ENCODE assay signal across 8 mouse cellular contexts in the genomic region with DNA sequence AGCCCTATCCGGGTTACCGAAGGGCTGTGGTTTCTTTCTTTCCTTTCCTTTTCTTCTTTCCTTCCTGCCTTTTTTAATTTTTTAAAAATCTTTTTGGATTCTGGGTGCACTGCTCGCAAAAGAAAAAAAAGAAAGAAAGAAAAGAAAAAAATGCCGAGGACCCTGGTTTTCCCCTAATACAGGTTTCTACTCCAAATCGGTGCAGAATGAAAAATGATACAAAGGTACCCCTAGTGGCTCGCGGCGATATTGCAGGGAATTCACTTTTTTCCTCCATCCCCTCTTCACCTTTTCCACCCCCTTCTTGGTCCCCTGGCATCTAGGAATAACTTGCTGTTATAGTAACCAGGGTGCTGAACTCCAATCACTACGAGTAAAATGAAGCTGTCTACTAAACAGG.
DNase-seq lines count a peak whose midpoint lies in the region; ATAC-seq and TF ChIP-seq lines count a peak whose summit lies in the region.

No protein-coding gene starts in this region.

- DNase-seq in embryo, embryonic 10.5 days (ENCODE audit: low spot score): peak; percentile 88
- DNase-seq in kidney, postnatal 14 days: peak; percentile 21
- no peak for DNase-seq in liver, embryonic 14.5 days (ENCODE audit: low read depth in 3 of 3, low spot score in 3 of 3)
- DNase-seq in retina, embryonic 14.5 days (ENCODE audit: low spot score): peak; percentile 94

- peak overlapping the region; percentile 88 for H3K4me3 ChIP-seq in megakaryocyte, embryonic 14.5 days (replicated peaks)
- peak overlapping the region; percentile 52 for H3K4me3 ChIP-seq in heart, embryonic 11.5 days (ENCODE audit: low read depth, low read length)
- peak overlapping the region in 1 of 2 experiments; percentile 20; a peak in 2 of 4 replicates for H3K4me3 ChIP-seq in liver, embryonic 14.5 days (ENCODE audit: insufficient read depth in 1 of 2, low read depth in 2 of 2, low read length in 2 of 2)

- no peak for TF ChIP-seq EP300 in liver, embryonic 14.5 days (IDR thresholded peaks at IDR 0.05; ENCODE audit: low read depth)

- no peaks in the 10 kb centered on the region for H3K9me3 ChIP-seq in megakaryocyte, embryonic 14.5 days
- H3K9me3 ChIP-seq in heart, embryonic 11.5 days (replicated peaks; ENCODE audit: control insufficient read depth, low read length): no peaks in the 10 kb centered on the region
- H3K9me3 ChIP-seq in liver, embryonic 14.5 days (ENCODE audit: control insufficient read depth, low read length): no peaks in the 10 kb centered on the region

- H3K4me2 ChIP-seq in heart, embryonic 11.5 days: peak overlapping the region; percentile 90
- H3K4me2 ChIP-seq in liver, embryonic 14.5 days (ENCODE audit: low read depth): peak overlapping the region; percentile 40

- H3K27me3 ChIP-seq in megakaryocyte, embryonic 14.5 days (replicated peaks): peaks cover 14% of the 10 kb centered on the region
- peaks cover 7% of the 10 kb centered on the region for H3K27me3 ChIP-seq in heart, embryonic 11.5 days (ENCODE audit: control insufficient read depth, insufficient read depth, low read length)
- peaks cover 11% of the 10 kb centered on the region for H3K27me3 ChIP-seq in liver, embryonic 14.5 days (ENCODE audit: control insufficient read depth, insufficient read depth, low read length)

- no peak overlapping the region for H3K27ac ChIP-seq in heart, embryonic 11.5 days (ENCODE audit: low read depth, low read length)
- H3K27ac ChIP-seq in liver, embryonic 14.5 days: no peak overlapping the region

- peaks cover 13% of the 10 kb centered on the region for H3K4me1 ChIP-seq in megakaryocyte, embryonic 14.5 days
- H3K4me1 ChIP-seq in heart, embryonic 11.5 days (ENCODE audit: control insufficient read depth, insufficient read depth, low read length): no peaks in the 10 kb centered on the region
- no peaks in the 10 kb centered on the region for H3K4me1 ChIP-seq in liver, embryonic 14.5 days (replicated peaks; ENCODE audit: control insufficient read depth in 2 of 2, insufficient read depth in 2 of 2, low read length in 1 of 2)

- no peak for ATAC-seq in megakaryocyte, adult 5-6 weeks (ENCODE audit: poor library complexity, severe bottlenecking)
- ATAC-seq in heart, embryonic 11.5 days (replicated peaks; ENCODE audit: insufficient number of reproducible peaks, low FRiP score, low TSS enrichment): no peak
- no peak for ATAC-seq in liver, embryonic 14.5 days (ENCODE audit: insufficient read depth)
- no peak for ATAC-seq in activated CD4-positive, CD25-positive, alpha-beta regulatory T cell, adult 4 months

- TF ChIP-seq CTCF in liver, embryonic 14.5 days (IDR thresholded peaks at IDR 0.05; ENCODE audit: low read depth): peak; percentile 49; the same call in 1 of the 2 replicates

- H3K36me3 ChIP-seq in megakaryocyte, embryonic 14.5 days (replicated peaks; ENCODE audit: low read length): no peaks in the 10 kb centered on the region
- H3K36me3 ChIP-seq in heart, embryonic 11.5 days (ENCODE audit: control insufficient read depth, insufficient read depth, low read length): no peaks in the 10 kb centered on the region
- H3K36me3 ChIP-seq in liver, embryonic 14.5 days (replicated peaks; ENCODE audit: control insufficient read depth, insufficient read depth, low read depth): no peaks in the 10 kb centered on the region

- WGBS in heart, embryonic 11.5 days (ENCODE audit: insufficient replicate concordance): 3% methylated on average over 9 of the region's 9 CpGs
- 1% methylated on average over 9 of the region's 9 CpGs for WGBS in liver, embryonic 14.5 days (ENCODE audit: insufficient replicate concordance)

- no peak overlapping the region for H3K9ac ChIP-seq in heart, embryonic 11.5 days (ENCODE audit: low read depth, low read length)
- H3K9ac ChIP-seq in liver, embryonic 14.5 days (replicated peaks): no peak overlapping the region

Comparison
In these comparisons a context has a peak if more than half of its experiments do, and no peak if none do; other contexts are left out.
1. DNase-seq: peak in embryo, embryonic 10.5 days (single experiment), kidney, postnatal 14 days (single experiment) and retina, embryonic 14.5 days (single experiment); none in liver, embryonic 14.5 days (0 of 3).